Mouse (Mus musculus): ENCODE measurements around the gene Lrcol1. TPM values are rescaled to one million over a fixed set of nuclear protein-coding genes. Genes with fewer than 3 reads are reported as not detected.

Lrcol1 gene
- not detected in 2 replicates for total RNA-seq (2012; rRNA removed)
- not detected in 2 replicates for total RNA-seq (2014; rRNA removed)
- not detected in 2 replicates for polyA plus RNA-seq (2012; ENCODE audit: insufficient read length, low read depth)

DNA sequence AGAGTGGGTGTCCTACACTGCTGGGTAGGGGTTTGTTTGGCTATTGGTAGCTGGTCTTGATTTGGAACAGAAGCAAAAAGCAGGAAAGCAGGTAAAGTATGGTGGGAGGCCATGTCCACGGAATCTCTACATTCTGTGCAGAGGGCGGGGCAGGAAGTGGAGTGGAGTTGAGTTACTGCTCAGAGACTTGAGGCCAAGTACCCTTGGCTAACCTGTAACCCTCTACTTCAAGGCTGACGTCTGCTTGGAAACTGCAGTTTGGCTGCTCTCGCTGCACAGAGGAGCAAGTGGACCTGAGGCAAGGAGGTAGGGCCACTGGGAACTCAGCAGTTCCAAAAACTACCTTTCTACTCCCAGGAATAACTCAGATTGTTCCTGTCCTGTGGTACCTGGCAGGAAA is at the start of gene Lrcol1:
Gene Lrcol1 (plus strand): TSS at position 207 of the 400 bp plus-strand sequence.
- peaks cover 4 to 32% of the 10 kb centered on the region in 2 experiments for H3K36me3 ChIP-seq (replicated peaks in 1 of 2; ENCODE audit: control insufficient read depth in 1 of 2, insufficient read depth in 1 of 2, low read length in 1 of 2)
- TF ChIP-seq PAX5 (IDR thresholded peaks at IDR 0.05; ENCODE audit: low read length): no peak
- no peak for TF ChIP-seq MYC (IDR thresholded peaks at IDR 0.05; ENCODE audit: low read depth, low read length)
- TF ChIP-seq POLR2A (IDR thresholded peaks at IDR 0.05; ENCODE audit: low read depth, low read length): no peak
- TF ChIP-seq E2F4 (IDR thresholded peaks at IDR 0.05; ENCODE audit: insufficient replicate concordance, low read depth, low read length): no peak
- TF ChIP-seq HCFC1 (IDR thresholded peaks at IDR 0.05; ENCODE audit: low read depth, low read length): no peak
- no peak for TF ChIP-seq ZNF384 (IDR thresholded peaks at IDR 0.05; ENCODE audit: low read depth, low read length)
- no peak for TF ChIP-seq RAD21 (IDR thresholded peaks at IDR 0.05; ENCODE audit: low read depth, low read length)
- no peak for TF ChIP-seq CHD1 (IDR thresholded peaks at IDR 0.05; ENCODE audit: low read depth, low read length)
- no peak for TF ChIP-seq IRF4 (IDR thresholded peaks at IDR 0.05; ENCODE audit: low read depth, low read length)
- no peak for TF ChIP-seq MAZ (IDR thresholded peaks at IDR 0.05; ENCODE audit: low read depth, low read length)
- TF ChIP-seq GABPA (IDR thresholded peaks at IDR 0.05; ENCODE audit: insufficient replicate concordance, low read depth, low read length): no peak
- no peak within 1 kb of the TSS for H3K4me2 ChIP-seq (ENCODE audit: insufficient read depth, low read depth, poor library complexity, severe bottlenecking)
- no peaks in the 10 kb centered on the region for H3K79me2 ChIP-seq (replicated peaks; ENCODE audit: control insufficient read depth, extremely low read depth, insufficient read depth, poor library complexity, severe bottlenecking)
- H3K4me3 ChIP-seq (replicated peaks in 1 of 3; ENCODE audit: low read depth in 2 of 3, low read length in 2 of 3, poor library complexity in 1 of 3): no peak within 1 kb of the TSS
- no peaks in the 10 kb centered on the region for H3K9me3 ChIP-seq (replicated peaks; ENCODE audit: low read length)
- dilution Hi-C loops (cut with MboI; ENCODE audit: extremely low pct_ligation_motif_present, extremely low pct_unique_long_range_greater_than_20kb, low sequenced_read_pairs) (no loop called here), in situ Hi-C loops (cut with MboI; ENCODE audit: low pct_ligation_motif_present, low pct_unique_long_range_greater_than_20kb, low sequenced_read_pairs) (no loop called here)
- no peak within 1 kb of the TSS for H3K27ac ChIP-seq (ENCODE audit: insufficient read depth, low read depth)
- no peaks in the 10 kb centered on the region for H3K27me3 ChIP-seq (replicated peaks)
- peaks cover 0 to 8% of the 10 kb centered on the region in 2 experiments; a peak in 1 of 4 replicates for H3K4me1 ChIP-seq (ENCODE audit: control insufficient read depth in 1 of 2, insufficient read depth in 2 of 2)
- DNase-seq (ENCODE audit: extremely low read depth): no peak
- no peak within 1 kb of the TSS for H3K9ac ChIP-seq (ENCODE audit: insufficient read depth, low read depth)

- in situ Hi-C loops (cut with MboI; ENCODE audit: low pct_ligation_motif_present, low pct_unique_long_range_greater_than_20kb, low sequenced_read_pairs) (no loop called here), dilution Hi-C loops (cut with MboI; ENCODE audit: extremely low pct_ligation_motif_present, extremely low pct_unique_long_range_greater_than_20kb, low sequenced_read_pairs) (no loop called here)
- Histone ChIP-seq H3K9me3 (replicated peaks; ENCODE audit: low read length) (no peaks in the 10 kb centered on the region), H3K36me3 (replicated peaks in 1 of 2; ENCODE audit: control insufficient read depth in 1 of 2, insufficient read depth in 1 of 2, low read length in 1 of 2) (peaks cover 69 to 92% of the 10 kb centered on the region in 2 experiments), H3K4me3 (replicated peaks in 1 of 3; ENCODE audit: low read depth in 2 of 3, low read length in 2 of 3, poor library complexity in 1 of 3) (no peak overlapping the region), H3K4me2 (ENCODE audit: insufficient read depth, low read depth, poor library complexity, severe bottlenecking) (no peak overlapping the region), H3K79me2 (replicated peaks; ENCODE audit: control insufficient read depth, extremely low read depth, insufficient read depth, poor library complexity, severe bottlenecking) (no peaks in the 10 kb centered on the region; the same call in 1 of the 2 replicates), H3K9ac (ENCODE audit: insufficient read depth, low read depth) (no peak overlapping the region), H3K27ac (ENCODE audit: insufficient read depth, low read depth) (no peak overlapping the region), H3K27me3 (replicated peaks) (no peaks in the 10 kb centered on the region), H3K4me1 (ENCODE audit: control insufficient read depth in 1 of 2, insufficient read depth in 2 of 2) (peaks cover 0 to 18% of the 10 kb centered on the region in 2 experiments; a peak in 2 of 4 replicates)
- DNase-seq (ENCODE audit: extremely low read depth): no peak
- no peak for TF ChIP-seq NELFE (IDR thresholded peaks at IDR 0.05; ENCODE audit: low read depth, low read length)
- TF ChIP-seq POLR2A (IDR thresholded peaks at IDR 0.05; ENCODE audit: low read depth, low read length): no peak
- no peak for TF ChIP-seq MEF2A (IDR thresholded peaks at IDR 0.05; ENCODE audit: borderline replicate concordance, low read depth, low read length)
- no peak for TF ChIP-seq SIN3A (IDR thresholded peaks at IDR 0.05; ENCODE audit: low read length)
- TF ChIP-seq JUN (IDR thresholded peaks at IDR 0.05; ENCODE audit: insufficient read depth, low read depth, low read length): no peak
- no peak for TF ChIP-seq MXI1 (IDR thresholded peaks at IDR 0.05; ENCODE audit: low read depth, low read length)
- TF ChIP-seq USF2 (conservative IDR thresholded peaks at IDR 0.05; ENCODE audit: low read depth, low read length): no peak
- TF ChIP-seq RAD21 (IDR thresholded peaks at IDR 0.05; ENCODE audit: low read depth, low read length): no peak
- no peak for TF ChIP-seq MYC (IDR thresholded peaks at IDR 0.05; ENCODE audit: low read depth, low read length)
- TF ChIP-seq TCF12 (IDR thresholded peaks at IDR 0.05; ENCODE audit: low read depth, low read length): no peak
These were observed 47.9 kb upstream of the Lrcol1 start for GRCm38 (mm10) chr5:110296637-110297036.

Data from CH12.LX (cell line).